Mouse (Mus musculus): ENCODE measurements around the gene Fndc5. TPM values are rescaled to one million over a fixed set of nuclear protein-coding genes. Genes with fewer than 3 reads are reported as not detected.

Gene Fndc5
- total and polyA plus RNA-seq, 3 experiments: 6.5 to 31.2 (median 9.4) TPM

GRCm38 (mm10) chr4:129143509-129143908, 6.7 kb downstream of the Fndc5 start:
- no peak for TF ChIP-seq TAL1 (conservative IDR thresholded peaks at IDR 0.05; ENCODE audit: low read depth, low read length)
- TF ChIP-seq POLR2AphosphoS5 (IDR thresholded peaks at IDR 0.05; ENCODE audit: insufficient replicate concordance, low read depth, low read length): no peak
- no peak for TF ChIP-seq GATA2 (IDR thresholded peaks at IDR 0.05; ENCODE audit: borderline replicate concordance, low read depth, low read length)
- no peak for TF ChIP-seq CTCF (IDR thresholded peaks at IDR 0.05; ENCODE audit: low read depth, low read length)
- TF ChIP-seq GATA1 (IDR thresholded peaks at IDR 0.05; ENCODE audit: borderline replicate concordance, low read length): no peak
- no peaks in the 10 kb centered on the region for H3K27me3 ChIP-seq (ENCODE audit: insufficient read depth, low read length)
- no peak for DNase-seq (ENCODE audit: low spot score)
- no peak for ATAC-seq (ENCODE audit: extremely low read depth, insufficient number of reproducible peaks, low FRiP score, poor library complexity, severe bottlenecking)
- H3K4me3 ChIP-seq (ENCODE audit: low read depth, low read length): no peak overlapping the region
- peaks cover 64% of the 10 kb centered on the region for H3K36me3 ChIP-seq (replicated peaks)
- no peaks in the 10 kb centered on the region for H3K9me3 ChIP-seq (replicated peaks)
- peaks cover 71% of the 10 kb centered on the region for H3K4me1 ChIP-seq (ENCODE audit: insufficient read depth, low read depth, low read length)

GRCm38 (mm10) chr4:129144401-129145367, 7.9 kb downstream of the Fndc5 start:
- Histone ChIP-seq H3K36me3 (replicated peaks) (peaks cover 70% of the 10 kb centered on the region), H3K4me1 (ENCODE audit: insufficient read depth, low read depth, low read length) (peaks cover 59% of the 10 kb centered on the region), H3K27me3 (ENCODE audit: insufficient read depth, low read length) (no peaks in the 10 kb centered on the region), H3K4me3 (ENCODE audit: low read depth, low read length) (no peak overlapping the region; the same call in 1 of the 2 replicates), H3K9me3 (replicated peaks) (no peaks in the 10 kb centered on the region)
- TF ChIP-seq POLR2AphosphoS5 (IDR thresholded peaks at IDR 0.05; ENCODE audit: insufficient replicate concordance, low read depth, low read length): no peak
- TF ChIP-seq TAL1 (conservative IDR thresholded peaks at IDR 0.05; ENCODE audit: low read depth, low read length): no peak
- TF ChIP-seq GATA2 (IDR thresholded peaks at IDR 0.05; ENCODE audit: borderline replicate concordance, low read depth, low read length): no peak
- TF ChIP-seq GATA1 (IDR thresholded peaks at IDR 0.05; ENCODE audit: borderline replicate concordance, low read length): no peak
- TF ChIP-seq CTCF (IDR thresholded peaks at IDR 0.05; ENCODE audit: low read depth, low read length): no peak
- ATAC-seq (ENCODE audit: extremely low read depth, insufficient number of reproducible peaks, low FRiP score, poor library complexity, severe bottlenecking) (no peak), DNase-seq (ENCODE audit: low spot score) (no peak)

- DNase-seq (ENCODE audit: low spot score) (no peak), ATAC-seq (ENCODE audit: extremely low read depth, insufficient number of reproducible peaks, low FRiP score, poor library complexity, severe bottlenecking) (no peak)
- TF ChIP-seq CTCF (IDR thresholded peaks at IDR 0.05; ENCODE audit: low read depth, low read length) (no peak), TAL1 (conservative IDR thresholded peaks at IDR 0.05; ENCODE audit: low read depth, low read length) (no peak), GATA2 (IDR thresholded peaks at IDR 0.05; ENCODE audit: borderline replicate concordance, low read depth, low read length) (no peak), POLR2AphosphoS5 (IDR thresholded peaks at IDR 0.05; ENCODE audit: insufficient replicate concordance, low read depth, low read length) (no peak), GATA1 (IDR thresholded peaks at IDR 0.05; ENCODE audit: borderline replicate concordance, low read length) (no peak)
- Histone ChIP-seq H3K4me3 (ENCODE audit: low read depth, low read length) (no peak overlapping the region), H3K4me1 (ENCODE audit: insufficient read depth, low read depth, low read length) (peaks cover 52% of the 10 kb centered on the region), H3K9me3 (replicated peaks) (no peaks in the 10 kb centered on the region), H3K36me3 (replicated peaks) (peaks cover 73% of the 10 kb centered on the region), H3K27me3 (ENCODE audit: insufficient read depth, low read length) (no peaks in the 10 kb centered on the region)
These were observed 8.6 kb downstream of the Fndc5 start for GRCm38 (mm10) chr4:129145411-129145810.

GRCm38 (mm10) chr4:129145943-129146342, 9.1 kb downstream of the Fndc5 start:
- H3K36me3 ChIP-seq (replicated peaks): peaks cover 79% of the 10 kb centered on the region
- H3K9me3 ChIP-seq (replicated peaks): no peaks in the 10 kb centered on the region
- ATAC-seq (ENCODE audit: extremely low read depth, insufficient number of reproducible peaks, low FRiP score, poor library complexity, severe bottlenecking): no peak
- H3K27me3 ChIP-seq (ENCODE audit: insufficient read depth, low read length): no peaks in the 10 kb centered on the region
- peaks cover 47% of the 10 kb centered on the region for H3K4me1 ChIP-seq (ENCODE audit: insufficient read depth, low read depth, low read length)
- TF ChIP-seq GATA1 (IDR thresholded peaks at IDR 0.05; ENCODE audit: borderline replicate concordance, low read length): no peak
- TF ChIP-seq TAL1 (conservative IDR thresholded peaks at IDR 0.05; ENCODE audit: low read depth, low read length): no peak
- TF ChIP-seq POLR2AphosphoS5 (IDR thresholded peaks at IDR 0.05; ENCODE audit: insufficient replicate concordance, low read depth, low read length): no peak
- TF ChIP-seq CTCF (IDR thresholded peaks at IDR 0.05; ENCODE audit: low read depth, low read length): no peak
- TF ChIP-seq GATA2 (IDR thresholded peaks at IDR 0.05; ENCODE audit: borderline replicate concordance, low read depth, low read length): no peak
- no peak overlapping the region for H3K4me3 ChIP-seq (ENCODE audit: low read depth, low read length)
- no peak for DNase-seq (ENCODE audit: low spot score)

GRCm38 (mm10) chr4:129146392-129146791, 9.6 kb downstream of the Fndc5 start:
- Histone ChIP-seq H3K4me3 (ENCODE audit: low read depth, low read length) (no peak overlapping the region), H3K9me3 (replicated peaks) (no peaks in the 10 kb centered on the region), H3K36me3 (replicated peaks) (peaks cover 82% of the 10 kb centered on the region), H3K4me1 (ENCODE audit: insufficient read depth, low read depth, low read length) (peaks cover 42% of the 10 kb centered on the region), H3K27me3 (ENCODE audit: insufficient read depth, low read length) (no peaks in the 10 kb centered on the region)
- TF ChIP-seq GATA1 (IDR thresholded peaks at IDR 0.05; ENCODE audit: borderline replicate concordance, low read length) (no peak), TAL1 (conservative IDR thresholded peaks at IDR 0.05; ENCODE audit: low read depth, low read length) (no peak), CTCF (IDR thresholded peaks at IDR 0.05; ENCODE audit: low read depth, low read length) (no peak), GATA2 (IDR thresholded peaks at IDR 0.05; ENCODE audit: borderline replicate concordance, low read depth, low read length) (no peak)
- ATAC-seq (ENCODE audit: extremely low read depth, insufficient number of reproducible peaks, low FRiP score, poor library complexity, severe bottlenecking): no peak
- no peak for DNase-seq (ENCODE audit: low spot score)

- Histone ChIP-seq H3K4me1 (ENCODE audit: insufficient read depth, low read depth, low read length) (peaks cover 30% of the 10 kb centered on the region), H3K4me3 (ENCODE audit: low read depth, low read length) (no peak overlapping the region), H3K36me3 (replicated peaks) (peaks cover 85% of the 10 kb centered on the region), H3K27me3 (ENCODE audit: insufficient read depth, low read length) (no peaks in the 10 kb centered on the region), H3K9me3 (replicated peaks) (no peaks in the 10 kb centered on the region)
- ATAC-seq (ENCODE audit: extremely low read depth, insufficient number of reproducible peaks, low FRiP score, poor library complexity, severe bottlenecking) (no peak), DNase-seq (ENCODE audit: low spot score) (no peak)
- TF ChIP-seq TAL1 (conservative IDR thresholded peaks at IDR 0.05; ENCODE audit: low read depth, low read length) (no peak), GATA2 (IDR thresholded peaks at IDR 0.05; ENCODE audit: borderline replicate concordance, low read depth, low read length) (no peak), GATA1 (IDR thresholded peaks at IDR 0.05; ENCODE audit: borderline replicate concordance, low read length) (no peak), POLR2AphosphoS5 (IDR thresholded peaks at IDR 0.05; ENCODE audit: insufficient replicate concordance, low read depth, low read length) (no peak), CTCF (IDR thresholded peaks at IDR 0.05; ENCODE audit: low read depth, low read length) (no peak)
These were observed 10.8 kb downstream of the Fndc5 start for GRCm38 (mm10) chr4:129147552-129148103.

Measured in G1E (cell line).